Mouse (Mus musculus) intestine, embryonic 16.5 days (tissue): Measurements from ENCODE around the gene Thsd7a. TPM values are rescaled to one million over a fixed set of nuclear protein-coding genes. Genes with fewer than 3 reads are reported as not detected.

Experiments
- ATAC-seq: fragments of 200-750 bp; cut with Nextera tagmentation; 2 replicates; pipeline ENCODE4 v1.8.0; 2017; ENCODE audit warnings: moderate TSS enrichment, moderate library complexity
- H3K27ac ChIP-seq: fragments of 300-500 bp; sonication (generic); 2 replicates; pipeline ENCODE4 v1.5.1; 2014; ENCODE audit warnings: mild to moderate bottlenecking, low read length
- H3K27me3 ChIP-seq: fragments of 300-500 bp; sonication (generic); replicated peaks from 2 replicates; pipeline ENCODE4 v1.6.1; 2014; ENCODE audit warnings: low read length, control low read depth, mixed read lengths; ENCODE audit not compliant: control insufficient read depth, insufficient read depth
- H3K36me3 ChIP-seq: fragments of 300-500 bp; sonication (generic); 2 replicates; pipeline ENCODE4 v1.6.1; 2014; ENCODE audit warnings: low read length, control low read depth; ENCODE audit not compliant: control insufficient read depth, insufficient read depth
- H3K4me1 ChIP-seq: fragments of 300-500 bp; sonication (generic); 2 replicates; pipeline ENCODE4 v1.6.1; 2014; ENCODE audit warnings: low read length, control low read depth, mixed read lengths; ENCODE audit not compliant: control insufficient read depth, insufficient read depth
- H3K4me2 ChIP-seq: fragments of 300-500 bp; sonication (generic); 2 replicates; pipeline ENCODE4 v1.6.1; 2014; ENCODE audit warnings: low read depth, low read length, control low read depth
- H3K4me3 ChIP-seq: fragments of 300-500 bp; sonication (generic); 2 replicates; pipeline ENCODE4 v1.5.1; 2014; ENCODE audit warnings: mild to moderate bottlenecking, low read length
- H3K9ac ChIP-seq: fragments of 300-500 bp; sonication (generic); 2 replicates; pipeline ENCODE4 v1.6.1; 2014; ENCODE audit warnings: low read depth, low read length
- H3K9me3 ChIP-seq: fragments of 300-500 bp; sonication (generic); 2 replicates; pipeline ENCODE4 v1.6.1; 2016; ENCODE audit warnings: low read length, control low read depth; ENCODE audit not compliant: control insufficient read depth
- WGBS: fragments of 180-500 bp; shearing (Covaris S2); extraction: QIAGEN DNeasy Blood & Tissue Kit; methylation state at CpG from one replicate; pipeline ENCODE4 v1.1.7; 2014; 5-methylcytosine and 5-hydroxymethylcytosine counted together
- polyA plus RNA-seq: library from polyadenylated mRNA; unstranded; fragments of >200 nt; fragmentation: Nextera tagmentation; extraction: Ambion mirVana; gene quantifications from 2 replicates; pipeline ENCODE4 v1.2.1, GENCODE M21; 2015

The Thsd7a gene
- polyA plus RNA-seq, 1 experiment from 2014 or later: 2.6 TPM

DNA sequence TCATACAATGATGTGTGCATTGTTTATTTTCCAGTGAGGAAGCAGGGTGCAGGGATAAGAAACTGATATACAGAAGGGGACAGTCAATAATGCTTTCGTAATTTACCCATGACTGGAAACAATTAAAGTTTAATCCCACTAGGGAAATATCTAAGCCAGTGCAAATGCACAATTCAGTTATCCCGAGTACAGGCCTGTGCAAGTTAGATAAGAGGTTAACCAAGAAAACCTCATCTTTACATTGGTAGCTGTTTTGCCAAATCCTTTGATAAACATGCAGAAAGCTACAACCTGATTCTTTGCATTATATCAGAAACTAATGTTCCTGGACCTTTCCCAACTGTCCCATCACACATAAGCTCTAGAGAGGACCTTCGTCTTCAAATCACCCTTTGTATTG, 46.3 kb downstream of the Thsd7a start:
- no peak overlapping the region for H3K27ac ChIP-seq
- H3K4me3 ChIP-seq: no peak overlapping the region
- WGBS: 67% methylated on average over 3 of the region's 3 CpGs
- no peak overlapping the region for H3K4me2 ChIP-seq
- no peaks in the 10 kb centered on the region for H3K36me3 ChIP-seq
- no peaks in the 10 kb centered on the region for H3K9me3 ChIP-seq
- no peak for ATAC-seq
- H3K9ac ChIP-seq: no peak overlapping the region
- no peaks in the 10 kb centered on the region for H3K27me3 ChIP-seq
- H3K4me1 ChIP-seq: no peaks in the 10 kb centered on the region

- H3K27ac ChIP-seq: no peak overlapping the region
- H3K36me3 ChIP-seq: no peaks in the 10 kb centered on the region
- WGBS: 84% methylated on average over 2 of the region's 2 CpGs
- H3K4me1 ChIP-seq: no peaks in the 10 kb centered on the region
- no peak overlapping the region for H3K4me2 ChIP-seq
- no peak overlapping the region for H3K4me3 ChIP-seq
- no peaks in the 10 kb centered on the region for H3K9me3 ChIP-seq
- no peak overlapping the region for H3K9ac ChIP-seq
- no peaks in the 10 kb centered on the region for H3K27me3 ChIP-seq
- ATAC-seq: no peak
Observed at GRCm38 (mm10) chr6:12699089-12699488, 50.1 kb downstream of the Thsd7a start.

DNA sequence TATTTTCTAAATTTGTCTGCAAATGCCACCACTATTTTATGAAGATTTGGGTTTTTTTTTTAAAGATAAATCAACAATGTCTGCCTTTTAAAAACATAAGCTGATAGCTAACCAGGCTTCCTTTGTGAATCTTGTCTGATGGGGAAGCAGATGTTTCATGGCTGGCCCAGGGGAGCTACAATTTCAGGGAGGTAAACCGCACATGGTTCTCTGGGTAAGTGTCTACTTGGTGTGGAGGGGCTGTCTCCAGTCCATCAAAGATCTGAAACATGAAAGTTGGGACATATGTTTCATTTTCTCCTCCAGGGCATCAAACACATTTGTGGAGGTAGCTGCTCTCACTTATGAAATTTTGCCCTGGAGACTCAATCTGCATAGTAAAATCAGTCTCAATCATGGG, 55.5 kb downstream of the Thsd7a start:
- no peaks in the 10 kb centered on the region for H3K36me3 ChIP-seq
- H3K9ac ChIP-seq: no peak overlapping the region
- H3K4me2 ChIP-seq: no peak overlapping the region
- no peak for ATAC-seq
- H3K4me1 ChIP-seq: no peaks in the 10 kb centered on the region
- H3K9me3 ChIP-seq: no peaks in the 10 kb centered on the region
- H3K27me3 ChIP-seq: no peaks in the 10 kb centered on the region
- H3K27ac ChIP-seq: no peak overlapping the region
- WGBS: 87% methylated on average over 1 of the region's 1 CpGs
- H3K4me3 ChIP-seq: no peak overlapping the region

GRCm38 (mm10) chr6:12693239-12693638, 56.0 kb downstream of the Thsd7a start:
- Histone ChIP-seq H3K36me3 (no peaks in the 10 kb centered on the region), H3K27ac (no peak overlapping the region), H3K4me1 (no peaks in the 10 kb centered on the region), H3K4me2 (no peak overlapping the region), H3K4me3 (no peak overlapping the region), H3K9ac (no peak overlapping the region), H3K9me3 (no peaks in the 10 kb centered on the region), H3K27me3 (no peaks in the 10 kb centered on the region)
- no peak for ATAC-seq
- WGBS: 81% methylated on average over 3 of the region's 3 CpGs

DNA sequence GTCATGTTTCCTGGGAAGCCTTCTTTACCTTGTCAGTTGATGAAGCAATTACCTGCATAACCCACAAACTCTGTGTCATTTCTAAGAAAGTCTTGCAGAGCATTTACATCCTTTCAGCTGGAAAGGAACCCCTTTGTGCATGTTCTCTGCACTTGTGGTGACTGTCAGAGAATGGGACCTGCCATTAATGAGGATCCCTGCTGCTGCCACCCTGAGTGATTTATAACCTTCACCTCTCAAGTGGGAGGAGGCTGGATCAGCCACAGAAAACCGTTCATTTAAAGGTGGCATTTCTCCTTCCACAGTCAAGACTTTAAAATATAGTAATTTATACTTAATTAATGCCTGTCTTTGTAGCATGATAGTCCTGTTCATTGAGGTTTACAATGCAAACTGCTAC, 99.6 kb downstream of the Thsd7a start:
- no peak for ATAC-seq
- Histone ChIP-seq H3K4me3 (no peak overlapping the region), H3K9me3 (no peaks in the 10 kb centered on the region), H3K27me3 (no peaks in the 10 kb centered on the region), H3K4me2 (no peak overlapping the region), H3K4me1 (no peaks in the 10 kb centered on the region), H3K36me3 (no peaks in the 10 kb centered on the region), H3K27ac (no peak overlapping the region), H3K9ac (no peak overlapping the region)
- 12% methylated on average over 1 of the region's 1 CpGs for WGBS

- Histone ChIP-seq H3K27ac (no peak overlapping the region), H3K4me3 (no peak overlapping the region), H3K9me3 (no peaks in the 10 kb centered on the region), H3K9ac (no peak overlapping the region), H3K4me1 (no peaks in the 10 kb centered on the region), H3K27me3 (no peaks in the 10 kb centered on the region), H3K36me3 (no peaks in the 10 kb centered on the region), H3K4me2 (no peak overlapping the region)
- 84% methylated on average over 11 of the region's 11 CpGs for WGBS
- ATAC-seq: no peak
Observed at GRCm38 (mm10) chr6:12628637-12629246, 120.5 kb downstream of the Thsd7a start.

- 71% methylated on average over 13 of the region's 13 CpGs for WGBS
- ATAC-seq: no peak
- no peaks in the 10 kb centered on the region for H3K9me3 ChIP-seq
- H3K4me3 ChIP-seq: no peak overlapping the region
- no peaks in the 10 kb centered on the region for H3K27me3 ChIP-seq
- H3K4me1 ChIP-seq: no peaks in the 10 kb centered on the region
- H3K9ac ChIP-seq: no peak overlapping the region
- no peak overlapping the region for H3K27ac ChIP-seq
- H3K36me3 ChIP-seq: no peaks in the 10 kb centered on the region
- H3K4me2 ChIP-seq: no peak overlapping the region
Observed at GRCm38 (mm10) chr6:12606638-12607246, 142.5 kb downstream of the Thsd7a start.

DNA sequence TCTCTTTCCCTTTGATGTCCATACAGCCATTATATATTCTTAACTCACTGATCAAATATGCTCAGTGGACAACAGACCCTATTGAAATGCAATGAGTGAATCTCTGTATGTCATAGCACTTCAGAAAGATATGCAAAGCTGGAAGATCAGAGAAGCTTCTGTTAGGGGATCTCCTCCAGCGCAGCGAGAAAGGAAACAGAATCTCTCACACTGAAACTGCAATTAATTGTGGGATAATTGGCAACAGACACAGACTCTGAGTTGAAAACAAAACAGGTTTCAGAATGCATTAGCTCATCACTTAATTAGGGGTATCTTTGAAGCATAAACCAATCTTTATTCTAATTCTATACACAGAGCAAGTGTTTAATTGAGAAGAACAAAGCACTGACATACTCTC, 146.3 kb downstream of the Thsd7a start:
- Histone ChIP-seq H3K9me3 (no peaks in the 10 kb centered on the region), H3K9ac (no peak overlapping the region), H3K36me3 (no peaks in the 10 kb centered on the region), H3K4me3 (no peak overlapping the region), H3K27ac (no peak overlapping the region), H3K4me1 (no peaks in the 10 kb centered on the region), H3K27me3 (no peaks in the 10 kb centered on the region), H3K4me2 (no peak overlapping the region)
- ATAC-seq: no peak
- 86% methylated on average over 2 of the region's 2 CpGs for WGBS

GRCm38 (mm10) chr6:12602161-12602560, 147.0 kb downstream of the Thsd7a start:
- ATAC-seq: no peak
- no peaks in the 10 kb centered on the region for H3K36me3 ChIP-seq
- no peaks in the 10 kb centered on the region for H3K9me3 ChIP-seq
- no peak overlapping the region for H3K9ac ChIP-seq
- no peak overlapping the region for H3K4me3 ChIP-seq
- H3K27me3 ChIP-seq: no peaks in the 10 kb centered on the region
- 82% methylated on average over 4 of the region's 4 CpGs for WGBS
- H3K4me2 ChIP-seq: no peak overlapping the region
- H3K4me1 ChIP-seq: no peaks in the 10 kb centered on the region
- no peak overlapping the region for H3K27ac ChIP-seq

- no peaks in the 10 kb centered on the region for H3K9me3 ChIP-seq
- H3K27ac ChIP-seq: no peak overlapping the region
- no peaks in the 10 kb centered on the region for H3K36me3 ChIP-seq
- H3K4me3 ChIP-seq: no peak overlapping the region
- H3K4me2 ChIP-seq: no peak overlapping the region
- no peaks in the 10 kb centered on the region for H3K4me1 ChIP-seq
- H3K9ac ChIP-seq: no peak overlapping the region
- ATAC-seq: no peak
- H3K27me3 ChIP-seq: no peaks in the 10 kb centered on the region
- 81% methylated on average over 4 of the region's 4 CpGs for WGBS
Observed at GRCm38 (mm10) chr6:12584456-12584855, 164.8 kb downstream of the Thsd7a start.
